Mouse (Mus musculus) adrenal gland, adult 18-20 months (tissue): Measurements from ENCODE around the gene Sclt1. TPM values are rescaled to one million over a fixed set of nuclear protein-coding genes. Genes with fewer than 3 reads are reported as not detected.

Experiments
- DNase-seq, 2 experiments: peaks; one replicate each; pipeline ENCODE4 v3.0.0; 2021 to 2022; ENCODE audit warnings: low spot score in 2 of 2
- total RNA-seq, 2 experiments: library from RNA; stranded (reverse); gene quantifications; 1 replicate in 1 of 2; 2 replicates in 1 of 2; pipeline ENCODE4 v1.2.3; 2021

Gene Sclt1
- total RNA-seq, 2 experiments from 2014 or later: 7.1 to 7.8 TPM

GRCm38 (mm10) chr3:41588495-41588894 is 153.8 kb downstream of the Sclt1 start:
- DNase-seq: no peak

- DNase-seq: no peak
Measured at GRCm38 (mm10) chr3:41587588-41587987, 154.7 kb downstream of the Sclt1 start.

GRCm38 (mm10) chr3:41586917-41587316 is 155.4 kb downstream of the Sclt1 start:
- no peak for DNase-seq

- DNase-seq: no peak
Measured at GRCm38 (mm10) chr3:41586330-41586729, 156.0 kb downstream of the Sclt1 start.

GRCm38 (mm10) chr3:41585548-41585947 is 156.8 kb downstream of the Sclt1 start:
- no peak for DNase-seq

- DNase-seq: no peak
Measured at GRCm38 (mm10) chr3:41583621-41584020, 158.7 kb downstream of the Sclt1 start.

GRCm38 (mm10) chr3:41583092-41583491 is 159.2 kb downstream of the Sclt1 start:
- DNase-seq: no peak

GRCm38 (mm10) chr3:41582256-41582655 is 160.1 kb downstream of the Sclt1 start:
- DNase-seq: no peak

GRCm38 (mm10) chr3:41581436-41581835 is 160.9 kb downstream of the Sclt1 start:
- DNase-seq: no peak

- DNase-seq: no peak
Measured at GRCm38 (mm10) chr3:41580401-41581323, 161.7 kb downstream of the Sclt1 start.

GRCm38 (mm10) chr3:41579873-41580272 is 162.4 kb downstream of the Sclt1 start:
- no peak for DNase-seq

- DNase-seq: no peak
Measured at GRCm38 (mm10) chr3:41577240-41577639, 165.1 kb downstream of the Sclt1 start.

Other genes with a start within 250 kb of the Sclt1 start
- 10 to 100 TPM; 42.0 to 46.9 TPM for gene Jade1, start 186.8 kb downstream of the Sclt1 start, total RNA-seq
- gene D3Ertd751e, start 97 bp upstream of the Sclt1 start, total RNA-seq: 10 to 100 TPM; 11.5 to 18.4 TPM